Mouse (Mus musculus) kidney, adult 2 months (tissue): Measurements from ENCODE around the gene Ppfia3. TPM values are rescaled to one million over a fixed set of nuclear protein-coding genes. Genes with fewer than 3 reads are reported as not detected.
A peak's percentile ranks its signal among the peaks of the same experiment; 100 is the strongest.

ENCODE experiments used
- DNase-seq: peaks from one replicate; pipeline ENCODE4 v3.0.0; 2021
- H3K27ac ChIP-seq: fragments of 200-500 bp; 2 replicates; pipeline ENCODE4 v1.5.1; 2012; ENCODE audit warnings: low read depth, low read length, control low read depth, inconsistent platforms; ENCODE audit not compliant: insufficient read depth
- H3K27me3 ChIP-seq: fragments of 200-500 bp; replicated peaks from 2 replicates; pipeline ENCODE4 v1.6.1; 2012; ENCODE audit warnings: mild to moderate bottlenecking, moderate library complexity, low read length, inconsistent platforms; ENCODE audit not compliant: control insufficient read depth, insufficient read depth
- H3K36me3 ChIP-seq: fragments of 200-500 bp; 2 replicates; pipeline ENCODE4 v1.6.1; 2012; ENCODE audit warnings: mild to moderate bottlenecking, moderate library complexity, low read length, inconsistent platforms; ENCODE audit not compliant: control insufficient read depth, insufficient read depth
- H3K4me1 ChIP-seq: fragments of 200-500 bp; 2 replicates; pipeline ENCODE4 v1.6.1; 2011; ENCODE audit warnings: low read length; ENCODE audit not compliant: control insufficient read depth, insufficient read depth
- H3K4me3 ChIP-seq: fragments of 200-500 bp; 2 replicates; pipeline ENCODE4 v1.5.1; 2011; ENCODE audit warnings: mild to moderate bottlenecking, low read depth, low read length, control low read depth; ENCODE audit not compliant: insufficient read depth
- CTCF ChIP-seq: fragments of 200-500 bp; conservative IDR thresholded peaks from 2 replicates; pipeline ENCODE4 v1.5.1; 2011; ENCODE audit warnings: low read depth, mild to moderate bottlenecking, control low read depth, low read length, moderate library complexity, mixed read lengths; ENCODE audit not compliant: insufficient read depth, insufficient read length
- POLR2A ChIP-seq: fragments of 200-500 bp; IDR thresholded peaks from one replicate; pipeline ENCODE4 v1.6.1; 2011; ENCODE audit warnings: low read depth, low read length, control low read depth
- WGBS: fragments of 180-500 bp; shearing (Covaris S2); methylation state at CpG from one replicate; pipeline ENCODE4 v1.1.7; 2018; 5-methylcytosine and 5-hydroxymethylcytosine counted together
- polyA plus RNA-seq: library from polyadenylated mRNA; depleted of rRNA; stranded (reverse); fragments of >200 nt; gene quantifications from 2 replicates; pipeline ENCODE4 v1.2.3, GENCODE M21; 2012

Ppfia3 gene
- polyA plus RNA-seq, 1 experiment: 0.64 TPM

DNA sequence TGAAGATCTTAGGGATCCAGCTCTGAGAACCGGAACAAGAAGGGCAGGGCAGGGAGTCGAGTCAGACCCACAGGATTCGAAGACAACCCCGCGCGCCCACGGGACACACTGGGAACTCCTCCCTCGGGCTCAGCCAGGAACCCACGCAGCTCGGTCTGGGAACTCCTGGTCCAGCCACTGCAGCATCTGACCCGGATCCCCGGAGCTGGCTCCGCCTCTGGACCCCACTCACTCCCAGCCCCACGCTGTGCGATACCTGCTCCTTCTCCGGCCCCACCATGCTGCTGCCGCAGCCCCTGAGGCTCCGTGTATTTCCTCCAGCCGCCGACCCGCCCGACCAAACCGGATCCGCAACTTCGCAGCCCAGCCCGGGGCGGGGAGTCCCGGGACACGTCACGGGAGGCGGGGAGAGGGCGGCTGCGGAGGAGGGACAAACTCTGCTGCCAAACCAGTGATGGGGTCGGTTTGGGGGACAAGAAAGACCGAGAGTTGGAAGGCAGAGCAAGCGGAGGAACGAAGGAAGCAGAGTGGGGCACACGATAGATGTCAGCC lies 33.3 kb downstream of the Ppfia3 start, which contains the start of gene Trpm4:
Gene Trpm4, minus strand, starts transcription at position 350 of the 552 bp plus-strand sequence.
- Histone ChIP-seq H3K27me3 (no peaks in the 10 kb centered on the region), H3K36me3 (no peaks in the 10 kb centered on the region), H3K4me3 (peak within 1 kb of the TSS; percentile 70), H3K4me1 (0 out of 2 replicates have a peak, but pooled peaks cover 5% of the 10 kb centered on the region), H3K27ac (peak within 1 kb of the TSS; percentile 74)
- peak; percentile 86 for DNase-seq
- no peak for TF ChIP-seq CTCF
- peak; percentile 21 for TF ChIP-seq POLR2A
- under 1% methylated on average over 38 of the region's 38 CpGs for WGBS

GRCm38 (mm10) chr7:45332685-45333425 lies 34.0 kb downstream of the Ppfia3 start:
- peak overlapping the region; percentile 74 for H3K27ac ChIP-seq
- H3K27me3 ChIP-seq: no peaks in the 10 kb centered on the region
- 0 out of 2 replicates have a peak, but pooled peaks cover 5% of the 10 kb centered on the region for H3K4me1 ChIP-seq
- H3K36me3 ChIP-seq: no peaks in the 10 kb centered on the region
- WGBS: 4% methylated on average over 21 of the region's 22 CpGs
- DNase-seq: peak; percentile 66
- H3K4me3 ChIP-seq: peak overlapping the region; percentile 70
- TF ChIP-seq POLR2A (no peak), CTCF (no peak)

GRCm38 (mm10) chr7:45331502-45331901 lies 35.3 kb downstream of the Ppfia3 start:
- H3K4me3 ChIP-seq: no peak overlapping the region
- no peaks in the 10 kb centered on the region for H3K36me3 ChIP-seq
- H3K27ac ChIP-seq: no peak overlapping the region
- 0 out of 2 replicates have a peak, but pooled peaks cover 5% of the 10 kb centered on the region for H3K4me1 ChIP-seq
- TF ChIP-seq POLR2A: no peak
- TF ChIP-seq CTCF: no peak
- no peak for DNase-seq
- no peaks in the 10 kb centered on the region for H3K27me3 ChIP-seq
- 91% methylated on average over 6 of the region's 6 CpGs for WGBS

DNA sequence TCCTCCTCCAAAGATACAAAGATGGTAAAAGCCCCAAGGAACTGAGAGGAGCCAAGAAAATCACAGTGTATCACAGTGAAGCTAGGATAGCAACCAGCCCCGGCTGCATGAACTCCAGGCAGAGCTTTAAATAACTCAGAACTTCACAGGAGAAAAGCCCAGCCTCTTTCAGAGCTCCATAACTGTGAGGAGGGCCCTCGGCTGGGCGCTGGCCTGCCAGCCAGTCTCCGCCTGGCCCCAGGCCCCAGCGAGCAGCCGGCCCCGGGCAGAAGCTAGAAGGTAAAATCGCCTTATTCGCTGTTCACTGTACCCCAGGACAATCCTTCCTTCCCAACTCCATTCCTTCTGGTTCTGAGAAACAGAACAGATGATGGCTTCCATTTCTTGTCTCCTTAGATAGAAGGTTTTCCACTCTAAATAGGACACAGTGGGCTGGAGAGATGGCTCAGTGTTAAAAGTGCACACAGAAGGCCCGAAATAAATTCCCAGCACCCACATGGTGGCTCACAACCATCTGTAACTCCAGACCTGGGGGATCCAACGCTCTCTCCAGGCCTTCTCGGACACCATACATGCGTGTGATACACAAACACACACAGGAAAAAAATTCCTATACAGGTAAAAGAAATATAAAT lies 37.9 kb downstream of the Ppfia3 start:
- Histone ChIP-seq H3K27me3 (no peaks in the 10 kb centered on the region), H3K27ac (no peak overlapping the region), H3K36me3 (no peaks in the 10 kb centered on the region), H3K4me3 (no peak overlapping the region), H3K4me1 (0 out of 2 replicates have a peak, but pooled peaks cover 5% of the 10 kb centered on the region)
- no peak for TF ChIP-seq CTCF
- TF ChIP-seq POLR2A: no peak
- DNase-seq: no peak
- 85% methylated on average over 13 of the region's 13 CpGs for WGBS

GRCm38 (mm10) chr7:45325800-45326199 lies 41.0 kb downstream of the Ppfia3 start:
- H3K27me3 ChIP-seq: no peaks in the 10 kb centered on the region
- TF ChIP-seq CTCF: no peak
- TF ChIP-seq POLR2A: no peak
- no peak overlapping the region for H3K4me3 ChIP-seq
- no peak overlapping the region for H3K27ac ChIP-seq
- no peak for DNase-seq
- H3K4me1 ChIP-seq: no peaks in the 10 kb centered on the region
- H3K36me3 ChIP-seq: no peaks in the 10 kb centered on the region

GRCm38 (mm10) chr7:45323069-45323468 lies 43.8 kb downstream of the Ppfia3 start:
- no peak overlapping the region for H3K4me3 ChIP-seq
- H3K4me1 ChIP-seq: no peaks in the 10 kb centered on the region
- whole genome bisulfite sequencing: 62% methylated on average over 5 of the region's 5 CpGs
- H3K27ac ChIP-seq: no peak overlapping the region
- no peak for TF ChIP-seq POLR2A
- no peak for TF ChIP-seq CTCF
- no peaks in the 10 kb centered on the region for H3K27me3 ChIP-seq
- no peaks in the 10 kb centered on the region for H3K36me3 ChIP-seq
- no peak for DNase-seq

GRCm38 (mm10) chr7:45322245-45322644 lies 44.6 kb downstream of the Ppfia3 start:
- no peaks in the 10 kb centered on the region for H3K4me1 ChIP-seq
- WGBS: 87% methylated on average over 4 of the region's 4 CpGs
- no peaks in the 10 kb centered on the region for H3K27me3 ChIP-seq
- no peak overlapping the region for H3K27ac ChIP-seq
- H3K4me3 ChIP-seq: no peak overlapping the region
- DNase-seq: no peak
- TF ChIP-seq POLR2A: no peak
- TF ChIP-seq CTCF: no peak
- H3K36me3 ChIP-seq: no peaks in the 10 kb centered on the region
